Mouse (Mus musculus) stomach, embryonic 14.5 days (tissue): ENCODE results near the gene Atad5. TPM values are rescaled to one million over a fixed set of nuclear protein-coding genes. Genes with fewer than 3 reads are reported as not detected.

Source experiments
- ATAC-seq: fragments of 200-750 bp; cut with Nextera tagmentation; 2 replicates; pipeline ENCODE4 v1.8.0; 2017; ENCODE audit warnings: low read depth, moderate TSS enrichment; ENCODE audit not compliant: insufficient number of reproducible peaks, insufficient read depth, low FRiP score
- H3K27ac ChIP-seq: fragments of 300-500 bp; sonication (generic); 2 replicates; pipeline ENCODE4 v1.5.1; 2014; ENCODE audit warnings: mild to moderate bottlenecking, low read length, moderate library complexity, mixed read lengths
- H3K27me3 ChIP-seq: fragments of 300-500 bp; sonication (generic); 2 replicates; pipeline ENCODE4 v1.6.1; 2014; ENCODE audit warnings: low read length, control low read depth, mixed read lengths; ENCODE audit not compliant: control insufficient read depth, insufficient read depth
- H3K36me3 ChIP-seq: fragments of 300-500 bp; sonication (generic); 2 replicates; pipeline ENCODE4 v1.6.1; 2014; ENCODE audit warnings: mild to moderate bottlenecking, control low read depth, low read length, moderate library complexity, mixed read lengths; ENCODE audit not compliant: control insufficient read depth, insufficient read depth
- H3K4me1 ChIP-seq: fragments of 300-500 bp; sonication (generic); 2 replicates; pipeline ENCODE4 v1.6.1; 2014; ENCODE audit warnings: low read length, control low read depth, mixed read lengths; ENCODE audit not compliant: control insufficient read depth, insufficient read depth
- H3K4me2 ChIP-seq: fragments of 300-500 bp; sonication (generic); replicated peaks from 2 replicates; pipeline ENCODE4 v1.6.1; 2014; ENCODE audit warnings: low read depth, low read length, control low read depth
- H3K4me3 ChIP-seq: fragments of 300-500 bp; sonication (generic); 2 replicates; pipeline ENCODE4 v1.5.1; 2014; ENCODE audit warnings: low read depth, low read length, control low read depth
- H3K9ac ChIP-seq: fragments of 300-500 bp; sonication (generic); replicated peaks from 2 replicates; pipeline ENCODE4 v1.6.1; 2014; ENCODE audit warnings: low read depth, mild to moderate bottlenecking, control low read depth, low read length, moderate library complexity, mixed read lengths
- H3K9me3 ChIP-seq: fragments of 300-500 bp; sonication (generic); 2 replicates; pipeline ENCODE4 v1.6.1; 2016; ENCODE audit warnings: low read depth, low read length, control low read depth; ENCODE audit not compliant: control insufficient read depth
- WGBS: fragments of 180-500 bp; shearing (Covaris S2); extraction: QIAGEN DNeasy Blood & Tissue Kit; methylation state at CpG from one replicate; pipeline ENCODE4 v1.1.7; 2014; 5-methylcytosine and 5-hydroxymethylcytosine counted together
- polyA plus RNA-seq: library from polyadenylated mRNA; unstranded; fragments of >200 nt; fragmentation: Nextera tagmentation; extraction: Ambion mirVana; gene quantifications from 2 replicates; pipeline ENCODE4 v1.2.1, GENCODE M21; 2014

Gene Atad5
- polyA plus RNA-seq, 1 experiment from 2014 or later, result 16.3 TPM

DNA sequence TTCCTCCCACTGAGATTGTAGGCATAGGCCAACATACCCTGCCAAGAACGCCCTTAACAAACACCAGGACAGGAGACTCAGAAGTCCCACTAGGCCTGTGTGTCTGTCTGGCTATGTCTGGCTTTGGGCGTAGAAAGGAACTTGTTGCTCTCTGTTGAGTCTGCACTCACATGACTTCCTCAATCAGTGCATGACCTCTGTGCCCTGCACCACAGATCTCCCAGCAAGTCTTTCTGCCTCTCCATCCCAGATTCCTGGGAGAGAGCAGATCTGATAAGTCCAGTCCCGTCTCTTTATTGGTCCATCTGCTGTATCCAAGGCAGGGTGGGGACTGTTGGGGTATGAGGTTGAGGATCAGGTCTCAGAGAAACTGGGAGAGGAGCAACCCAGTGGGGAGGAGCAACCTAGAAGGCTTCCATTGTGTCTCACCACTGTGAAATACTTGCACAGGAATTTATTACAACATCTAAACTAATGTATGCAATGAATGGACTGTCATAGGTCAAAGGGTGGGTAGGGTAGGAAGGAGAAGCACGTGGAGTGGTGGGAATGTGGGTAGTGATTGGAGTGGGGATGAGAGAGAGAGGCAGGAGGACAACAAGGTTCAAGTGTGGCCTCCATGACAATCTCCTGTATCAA lies 79.5 kb downstream of the Atad5 start:
- H3K27ac ChIP-seq, result no peak overlapping the region
- 66% methylated on average over 4 of the region's 4 CpGs for WGBS
- ATAC-seq, result no peak

DNA sequence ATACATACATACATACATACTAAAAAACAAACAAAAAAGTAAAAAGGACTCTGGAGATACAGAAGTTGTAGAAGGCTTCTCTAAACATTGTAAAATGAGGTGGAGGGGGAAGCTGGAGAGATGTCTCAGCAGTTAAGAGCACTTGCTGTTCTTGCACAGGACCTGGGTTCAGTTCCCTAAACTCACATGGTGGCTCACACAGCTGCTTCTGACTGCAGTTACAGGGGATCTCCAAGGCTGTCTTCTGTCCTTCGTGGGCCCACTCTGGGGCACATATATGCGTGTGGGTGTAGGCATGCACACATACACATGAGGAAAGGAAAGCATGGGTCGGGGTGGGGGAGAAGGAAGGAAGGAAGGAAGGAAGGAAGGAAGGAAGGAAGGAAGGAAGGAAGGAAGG lies 80.4 kb downstream of the Atad5 start:
- no peak for ATAC-seq
- Histone ChIP-seq H3K4me2 (no peak overlapping the region), H3K27me3 (no peaks in the 10 kb centered on the region), H3K36me3 (no peaks in the 10 kb centered on the region), H3K27ac (no peak overlapping the region), H3K9ac (no peak overlapping the region), H3K4me1 (no peaks in the 10 kb centered on the region), H3K4me3 (no peak overlapping the region), H3K9me3 (no peaks in the 10 kb centered on the region)
- whole genome bisulfite sequencing, result 73% methylated on average over 3 of the region's 3 CpGs

More for the DNA sequence above, 79.5 kb downstream of the Atad5 start:
- H3K9ac ChIP-seq, result no peak overlapping the region
- H3K4me3 ChIP-seq, result no peak overlapping the region
- H3K4me1 ChIP-seq, result no peaks in the 10 kb centered on the region
- H3K4me2 ChIP-seq, result no peak overlapping the region
- H3K27me3 ChIP-seq, result no peaks in the 10 kb centered on the region
- H3K9me3 ChIP-seq, result no peaks in the 10 kb centered on the region
- no peaks in the 10 kb centered on the region for H3K36me3 ChIP-seq

DNA sequence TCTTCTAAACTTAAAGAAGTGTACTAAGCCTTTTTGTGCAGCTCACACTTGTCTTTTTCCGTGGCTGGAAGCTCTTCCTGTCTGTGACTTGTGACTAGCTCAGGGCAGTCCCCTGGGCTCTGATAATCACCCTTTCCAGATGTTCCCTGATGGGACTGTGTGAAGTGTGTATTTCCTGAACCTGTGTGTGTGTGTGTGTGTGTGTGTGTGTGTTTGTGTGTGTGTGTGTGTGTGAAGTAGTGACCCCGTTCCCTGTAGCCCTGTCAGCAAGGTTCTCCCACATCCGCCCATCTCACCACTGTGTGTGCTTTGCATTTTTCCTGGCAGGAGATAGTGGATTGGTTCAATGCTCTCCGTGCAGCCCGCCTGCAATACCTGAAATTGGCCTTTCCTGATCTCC lies 81.2 kb downstream of the Atad5 start:
- Histone ChIP-seq H3K9ac (no peak overlapping the region), H3K4me1 (no peaks in the 10 kb centered on the region), H3K36me3 (no peaks in the 10 kb centered on the region), H3K9me3 (no peaks in the 10 kb centered on the region), H3K27me3 (no peaks in the 10 kb centered on the region), H3K27ac (no peak overlapping the region), H3K4me2 (no peak overlapping the region), H3K4me3 (no peak overlapping the region)
- 63% methylated on average over 5 of the region's 5 CpGs for WGBS
- no peak for ATAC-seq

DNA sequence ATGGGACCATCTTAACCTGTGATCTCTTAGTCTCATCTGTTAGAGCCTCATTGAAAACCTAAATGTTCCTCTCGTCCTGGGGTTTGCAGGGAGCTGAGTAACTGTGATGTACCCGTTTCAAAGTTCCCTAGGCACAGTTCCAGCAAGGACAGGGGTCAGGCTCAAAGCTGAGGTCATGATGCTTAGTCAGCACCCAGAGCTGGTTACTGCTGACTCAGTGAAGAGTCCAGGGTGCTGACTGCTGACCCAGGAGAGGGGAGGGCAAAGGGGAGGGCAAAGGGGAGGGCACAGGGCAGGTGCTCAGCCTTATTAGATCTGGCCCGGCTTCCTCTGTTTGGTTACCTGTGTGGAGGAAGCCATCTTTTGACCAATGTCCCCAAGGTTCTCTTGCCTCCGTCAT lies 82.7 kb downstream of the Atad5 start:
- Histone ChIP-seq H3K4me1 (no peaks in the 10 kb centered on the region), H3K4me3 (no peak overlapping the region), H3K4me2 (no peak overlapping the region), H3K9ac (no peak overlapping the region), H3K27ac (no peak overlapping the region), H3K9me3 (no peaks in the 10 kb centered on the region), H3K27me3 (no peaks in the 10 kb centered on the region), H3K36me3 (no peaks in the 10 kb centered on the region)
- WGBS, result 64% methylated on average over 4 of the region's 4 CpGs
- ATAC-seq, result no peak

DNA sequence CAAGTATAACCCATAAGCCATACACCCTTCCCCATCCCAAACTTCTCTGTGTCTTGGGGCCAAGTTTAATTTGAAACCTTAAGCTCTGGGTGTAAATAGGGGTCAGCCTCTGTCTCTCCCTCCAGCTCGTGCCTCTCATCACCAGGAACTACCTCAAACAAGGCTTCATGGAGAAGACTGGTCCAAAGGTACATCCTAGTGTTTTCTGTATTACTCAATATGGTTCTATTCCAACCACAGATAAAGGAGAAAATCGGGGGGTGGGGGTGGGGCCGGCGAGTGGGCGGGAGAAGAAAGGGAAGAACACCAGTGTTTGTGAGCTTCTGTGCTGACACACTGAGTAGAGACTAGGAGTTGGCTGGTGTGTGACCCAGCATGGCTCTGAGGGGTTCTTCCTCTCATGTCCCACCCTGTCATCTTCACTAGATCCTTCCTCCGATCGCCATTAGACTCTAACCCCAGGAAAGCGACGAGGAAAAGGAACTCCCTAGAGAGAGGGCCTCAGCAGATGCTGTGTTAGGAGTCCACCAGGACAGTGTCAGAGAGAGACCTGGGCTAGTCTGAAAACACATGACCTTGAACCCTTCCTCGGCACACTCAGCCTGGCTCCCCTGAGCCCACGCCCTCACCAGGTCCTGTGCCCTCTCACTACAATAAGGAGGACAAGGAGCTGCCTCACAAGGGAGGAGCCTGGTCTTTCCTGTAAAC lies 84.9 kb downstream of the Atad5 start:
- H3K36me3 ChIP-seq, result no peaks in the 10 kb centered on the region
- H3K9me3 ChIP-seq, result no peaks in the 10 kb centered on the region
- no peak for ATAC-seq
- H3K27me3 ChIP-seq, result no peaks in the 10 kb centered on the region
- WGBS, result 78% methylated on average over 11 of the region's 11 CpGs
- no peak overlapping the region for H3K4me3 ChIP-seq
- H3K9ac ChIP-seq, result no peak overlapping the region
- no peak overlapping the region for H3K27ac ChIP-seq
- H3K4me1 ChIP-seq, result no peaks in the 10 kb centered on the region
- no peak overlapping the region for H3K4me2 ChIP-seq

DNA sequence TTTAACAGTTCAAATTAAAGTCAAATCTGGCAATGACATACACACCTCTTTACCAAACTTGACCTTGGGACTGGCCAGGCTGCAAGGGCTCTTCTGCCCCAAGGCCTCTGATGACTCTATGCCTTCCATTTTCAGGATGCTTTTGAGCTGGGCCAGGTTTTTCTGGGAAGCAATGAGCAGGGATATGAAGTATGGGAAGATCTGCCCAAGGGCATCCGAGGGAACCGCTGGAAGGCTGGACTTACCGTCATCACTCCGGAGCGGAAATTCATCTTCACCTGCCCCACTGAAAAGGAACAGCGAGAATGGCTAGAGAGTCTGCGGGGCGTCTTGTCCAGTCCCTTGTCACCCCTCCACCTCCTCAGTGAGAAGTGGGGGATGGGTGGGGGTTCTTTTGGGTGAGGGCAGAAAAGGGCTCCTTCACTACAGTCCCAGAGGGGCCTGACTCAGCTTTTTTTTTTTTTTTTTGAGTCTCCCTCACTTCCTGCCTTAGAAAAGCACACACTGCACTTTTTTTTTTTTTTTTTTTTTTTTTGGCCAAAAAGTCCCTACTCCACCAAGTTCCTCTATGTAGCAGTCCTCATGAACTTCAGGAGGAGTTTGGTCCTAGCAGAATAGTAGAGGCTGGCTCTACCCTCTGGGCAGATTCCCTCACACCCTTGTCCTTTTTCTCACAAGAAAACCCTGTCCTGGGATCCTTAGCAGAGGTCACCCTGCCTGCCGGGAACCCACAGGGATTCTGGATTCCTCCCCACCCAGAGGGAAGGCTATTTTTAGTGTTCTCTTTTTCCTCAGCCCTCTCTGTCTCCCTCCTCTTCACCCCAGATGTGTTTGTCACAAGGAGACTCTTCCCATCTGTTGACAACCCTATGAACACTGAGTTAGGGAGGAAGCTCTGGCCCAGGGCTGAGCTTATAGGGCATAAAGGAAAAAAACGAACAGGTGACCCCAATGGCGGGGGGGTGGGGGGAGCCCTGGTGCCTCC lies 88.0 kb downstream of the Atad5 start:
- H3K27ac ChIP-seq, result no peak overlapping the region
- WGBS, result 73% methylated on average over 11 of the region's 11 CpGs
- H3K36me3 ChIP-seq, result no peaks in the 10 kb centered on the region

DNA sequence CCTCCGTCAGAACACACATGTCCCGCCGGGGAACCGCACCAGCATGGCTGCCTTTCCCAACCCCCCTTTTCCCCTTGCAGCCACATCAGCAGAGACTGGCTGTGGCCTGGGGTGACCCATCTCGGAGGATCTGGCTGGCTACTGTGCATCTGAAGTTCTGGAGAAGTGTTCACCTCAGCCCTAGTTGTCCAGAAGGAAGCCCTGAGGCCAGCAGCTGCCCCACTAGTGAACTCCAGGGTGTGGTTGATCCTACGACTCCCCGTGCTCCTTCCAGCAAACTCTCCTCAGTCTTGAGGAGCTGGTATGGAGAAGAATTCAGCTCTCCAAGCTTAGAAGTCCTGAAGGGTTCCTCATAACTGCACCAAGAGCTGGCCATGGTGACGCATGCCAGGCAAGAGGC lies 89.1 kb downstream of the Atad5 start:
- no peaks in the 10 kb centered on the region for H3K4me1 ChIP-seq
- H3K36me3 ChIP-seq, result no peaks in the 10 kb centered on the region
- no peak overlapping the region for H3K9ac ChIP-seq
- no peak overlapping the region for H3K27ac ChIP-seq
- H3K9me3 ChIP-seq, result no peaks in the 10 kb centered on the region
- WGBS, result 78% methylated on average over 8 of the region's 8 CpGs
- no peak overlapping the region for H3K4me2 ChIP-seq
- H3K4me3 ChIP-seq, result no peak overlapping the region
- no peak for ATAC-seq
- H3K27me3 ChIP-seq, result no peaks in the 10 kb centered on the region

More for the DNA sequence above, 88.0 kb downstream of the Atad5 start:
- no peak for ATAC-seq
- no peak overlapping the region for H3K4me3 ChIP-seq
- no peak overlapping the region for H3K4me2 ChIP-seq
- no peaks in the 10 kb centered on the region for H3K4me1 ChIP-seq
- no peak overlapping the region for H3K9ac ChIP-seq
- H3K9me3 ChIP-seq, result no peaks in the 10 kb centered on the region
- no peaks in the 10 kb centered on the region for H3K27me3 ChIP-seq

DNA sequence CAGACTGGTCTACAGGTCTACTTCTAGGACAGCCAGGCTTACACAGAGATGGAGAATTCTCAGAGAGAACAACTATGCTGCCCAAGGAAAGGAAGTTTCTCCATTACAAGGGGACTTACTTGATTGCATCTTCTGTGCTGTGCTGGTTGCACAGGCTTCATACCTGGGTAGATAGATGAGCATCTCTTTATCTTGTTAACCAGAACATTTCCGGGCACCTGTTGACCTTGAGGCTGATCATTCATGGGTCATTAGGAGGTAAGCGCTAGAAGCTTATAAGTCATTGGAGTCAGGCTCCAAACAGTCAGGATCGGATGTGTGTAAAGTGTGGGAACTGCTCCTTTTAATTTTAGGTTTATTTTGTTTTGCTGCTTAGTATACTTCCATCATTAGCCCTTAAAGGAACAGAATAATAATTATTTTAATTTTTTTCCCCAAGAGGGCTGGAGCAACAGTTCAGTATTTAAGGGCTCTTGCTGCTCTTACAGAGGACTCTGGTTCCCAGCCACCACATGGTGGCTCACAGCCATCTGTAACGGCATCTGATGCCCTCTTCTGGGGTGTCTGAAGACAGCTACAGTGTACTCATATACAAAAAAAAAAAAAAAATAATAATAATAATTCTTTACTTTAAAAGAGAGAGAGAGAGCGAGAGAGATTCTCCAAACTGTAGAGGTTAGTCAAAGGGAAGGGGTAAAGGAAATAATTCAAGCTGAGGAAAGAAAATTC lies 92.0 kb downstream of the Atad5 start:
- Histone ChIP-seq H3K4me2 (no peak overlapping the region), H3K9me3 (no peaks in the 10 kb centered on the region), H3K27me3 (no peaks in the 10 kb centered on the region), H3K36me3 (no peaks in the 10 kb centered on the region), H3K27ac (no peak overlapping the region), H3K9ac (no peak overlapping the region), H3K4me1 (no peaks in the 10 kb centered on the region), H3K4me3 (no peak overlapping the region)
- 62% methylated on average over 5 of the region's 5 CpGs for WGBS
- ATAC-seq, result no peak
